Comparison of ENCODE assay signal across 11 mouse cellular contexts in genomic region chr14:64573773-64574172, GRCm38 (mm10).
A peak's percentile ranks its signal among the peaks of the same experiment; 100 is the strongest.
DNase-seq lines count a peak whose midpoint lies in the region; ATAC-seq lines count a peak whose summit lies in the region.
"Had no signal": no experiment of that assay in that cellular context is flagged by ENCODE, and none has a peak within 500 bp of the region (broad histone marks: within the 10 kb centered on the region; RNA-seq: fewer than 3 reads in every experiment).

No protein-coding gene starts in this region.

- H3K27ac ChIP-seq in hindbrain, embryonic 16.5 days (ENCODE audit: low read depth, low read length), result peak overlapping the region; percentile 84
- H3K27ac ChIP-seq: kidney, embryonic 15.5 days; limb, embryonic 15.5 days; lung, embryonic 15.5 days had no signal

- H3K27me3 ChIP-seq in hindbrain, embryonic 16.5 days (replicated peaks; ENCODE audit: control insufficient read depth, insufficient read depth, low read length), result no peaks in the 10 kb centered on the region
- H3K27me3 ChIP-seq: lung, embryonic 15.5 days had no signal

- H3K9me3 ChIP-seq in hindbrain, embryonic 16.5 days (ENCODE audit: control insufficient read depth, low read length), result no peaks in the 10 kb centered on the region
- H3K9me3 ChIP-seq: kidney, embryonic 15.5 days; limb, embryonic 15.5 days; lung, embryonic 15.5 days had no signal

- WGBS in hindbrain, embryonic 16.5 days, result 39% methylated on average over 5 of the region's 5 CpGs

- ATAC-seq in hindbrain, embryonic 16.5 days, result no peak

- peak overlapping the region; percentile 52 for H3K4me2 ChIP-seq in hindbrain, embryonic 16.5 days (ENCODE audit: low read length)
- H3K4me2 ChIP-seq: kidney, embryonic 15.5 days; limb, embryonic 15.5 days; lung, embryonic 15.5 days had no signal

- DNase-seq in cerebellum, adult 9-10 months, result peak; percentile 36
- no peak for DNase-seq in cerebellum, postnatal 4 days (ENCODE audit: low spot score in 2 of 2)
- DNase-seq in right cerebral cortex, adult 18-20 months, result peak; percentile 55
- DNase-seq in right cerebral cortex, postnatal 36 days (ENCODE audit: low spot score in 2 of 2), result no peak
- peak; percentile 68 for DNase-seq in retina, postnatal 1 day
- no peak for DNase-seq in adrenal gland, postnatal 25 days
- no peak for DNase-seq in embryo, embryonic 10 days (ENCODE audit: low spot score)

- 0 out of 2 replicates have a peak, but pooled peaks cover 2% of the 10 kb centered on the region for H3K4me1 ChIP-seq in hindbrain, embryonic 16.5 days (ENCODE audit: control insufficient read depth, insufficient read depth, low read depth, low read length)
- H3K4me1 ChIP-seq: kidney, embryonic 15.5 days; limb, embryonic 15.5 days; lung, embryonic 15.5 days had no signal

- H3K4me3 ChIP-seq in hindbrain, embryonic 16.5 days (ENCODE audit: low read length), result peak overlapping the region; percentile 38
- H3K4me3 ChIP-seq: kidney, embryonic 15.5 days; limb, embryonic 15.5 days; lung, embryonic 15.5 days had no signal

- peak overlapping the region; percentile 66 for H3K9ac ChIP-seq in hindbrain, embryonic 16.5 days (ENCODE audit: low read depth, low read length)
- H3K9ac ChIP-seq: kidney, embryonic 15.5 days; limb, embryonic 15.5 days; lung, embryonic 15.5 days had no signal

- H3K36me3 ChIP-seq in hindbrain, embryonic 16.5 days (ENCODE audit: control insufficient read depth, insufficient read depth, low read length), result no peaks in the 10 kb centered on the region
- H3K36me3 ChIP-seq: kidney, embryonic 15.5 days; limb, embryonic 15.5 days; lung, embryonic 15.5 days had no signal

Comparison
In these comparisons a context has a peak if more than half of its experiments do, and no peak if none do; other contexts are left out.
1. DNase-seq: peak in cerebellum, adult 9-10 months (single experiment), right cerebral cortex, adult 18-20 months (single experiment) and retina, postnatal 1 day (single experiment); none in cerebellum, postnatal 4 days (0 of 2), right cerebral cortex, postnatal 36 days (0 of 2), adrenal gland, postnatal 25 days (single experiment) and embryo, embryonic 10 days (single experiment).